Mouse (Mus musculus) mesoderm, embryonic 11.5 days (tissue): ENCODE data around the gene Ech1.
A peak's percentile ranks its signal among the peaks of the same experiment; 100 is the strongest.

Source experiments
- DNase-seq: peaks from one replicate; pipeline ENCODE4 v3.0.0-alpha.2; 2012; ENCODE audit warnings: low read depth, low spot score

Ech1 gene

GRCm38 (mm10) chr7:28802846-28803588, 22.0 kb upstream of the Ech1 start:
- no peak for DNase-seq

DNA sequence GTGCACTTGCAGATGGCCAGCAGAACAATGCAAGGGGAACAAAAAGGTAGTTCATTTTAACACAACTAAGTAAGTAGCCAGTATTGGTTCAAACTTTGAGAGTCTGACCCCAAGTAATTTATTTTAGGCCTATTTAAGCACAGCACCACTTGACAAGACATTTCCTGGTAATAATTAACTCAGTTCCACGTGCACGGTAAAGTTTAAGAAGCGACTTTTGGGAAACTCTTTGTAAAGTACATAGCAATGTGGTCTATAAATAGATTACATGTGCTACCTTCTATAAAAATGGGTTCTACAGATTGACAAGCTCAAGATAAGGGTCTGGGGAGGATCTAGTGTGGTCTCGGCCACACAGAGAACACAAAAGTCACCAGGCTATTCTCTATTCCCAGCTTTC, 21.3 kb upstream of the Ech1 start:
- DNase-seq, result no peak

GRCm38 (mm10) chr7:28806869-28807268, 18.1 kb upstream of the Ech1 start:
- DNase-seq, result no peak

- DNase-seq, result no peak
Measured at GRCm38 (mm10) chr7:28807641-28808220, 17.3 kb upstream of the Ech1 start.

DNA sequence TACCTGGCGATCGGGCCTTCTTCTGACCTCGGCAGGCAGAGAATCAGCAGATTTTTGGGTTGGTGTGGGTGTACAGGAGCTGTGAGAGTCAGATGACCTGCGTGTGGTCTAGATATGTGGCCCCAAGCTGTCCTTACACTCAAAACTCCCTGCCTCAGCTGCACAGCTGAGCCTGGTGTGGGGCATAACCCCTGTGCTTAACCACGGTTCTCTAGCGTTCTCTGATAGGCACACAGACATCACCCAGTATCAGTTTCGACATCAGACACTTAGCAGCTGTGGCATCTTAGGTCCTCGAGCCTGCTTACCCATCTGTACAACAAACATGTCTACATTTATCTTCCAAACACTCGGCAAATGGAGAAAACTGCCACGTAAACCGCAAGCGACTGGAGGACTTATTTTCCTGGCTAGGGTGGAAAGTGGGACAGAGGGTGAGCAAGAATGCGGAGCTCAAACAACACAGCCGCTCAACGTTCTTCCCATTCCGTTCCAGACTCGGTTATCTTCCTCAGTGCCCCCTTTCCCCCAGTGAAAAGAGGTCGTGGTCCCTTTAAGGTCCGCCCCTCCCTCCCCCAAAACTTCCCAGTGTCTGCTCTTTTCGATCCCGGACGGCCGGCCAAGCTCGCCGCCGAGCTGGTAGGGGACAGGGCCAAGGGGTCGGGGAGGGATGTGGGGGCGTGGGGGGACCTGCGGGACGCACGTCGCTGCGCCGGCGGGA, 16.6 kb upstream of the Ech1 start, which contains the start of gene Hnrnpl:
Gene Hnrnpl (plus strand): TSS at position 321 of the 721 bp plus-strand sequence.
- DNase-seq, result peak; percentile 73

DNA sequence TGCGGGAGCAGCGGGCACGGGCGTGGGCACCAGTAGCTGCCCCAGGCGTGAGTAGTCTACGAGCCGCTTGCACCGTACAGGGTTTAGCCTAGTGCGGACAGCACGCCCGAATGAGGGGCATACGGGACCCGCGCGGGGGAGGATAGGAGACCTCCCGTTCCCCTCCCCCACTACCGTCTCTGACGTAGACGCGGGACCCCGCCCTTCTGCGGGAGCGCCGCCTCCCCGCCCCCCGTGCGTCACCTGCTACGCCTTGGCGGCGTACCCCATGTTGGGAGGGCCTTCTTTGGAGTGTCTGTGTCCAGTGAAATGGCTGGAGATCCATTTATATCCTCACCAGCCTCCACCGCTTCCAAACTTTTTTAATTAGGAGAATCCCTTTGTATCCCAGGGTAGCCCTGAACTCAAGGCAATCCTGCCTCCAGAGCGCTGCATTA, 16.0 kb upstream of the Ech1 start:
- peak; percentile 95 for DNase-seq

- DNase-seq, result peak; percentile 57
Measured at GRCm38 (mm10) chr7:28809401-28810089, 15.5 kb upstream of the Ech1 start.

GRCm38 (mm10) chr7:28810107-28811066, 14.6 kb upstream of the Ech1 start:
- peak; percentile 99 for DNase-seq

DNA sequence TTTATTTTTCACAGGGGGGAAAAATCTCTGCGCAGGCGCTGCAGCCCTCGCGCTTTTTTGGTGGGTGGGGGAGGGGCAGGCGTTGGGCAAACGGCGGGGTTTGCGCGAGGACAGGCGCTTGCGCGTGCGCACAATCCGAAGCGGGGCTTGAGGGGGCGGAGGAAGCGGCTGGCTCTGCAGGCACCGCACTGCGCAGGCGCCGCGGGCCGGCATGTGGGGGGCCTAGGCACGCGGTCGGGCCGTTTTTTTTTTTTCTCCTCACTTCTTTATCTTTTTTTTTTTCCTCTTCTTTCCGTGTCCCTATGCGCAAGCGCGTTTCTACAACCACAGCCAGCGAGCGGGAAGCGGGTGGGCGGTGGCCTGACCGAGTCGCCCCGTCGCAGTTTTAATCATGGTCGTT, 13.8 kb upstream of the Ech1 start:
- peak; percentile 97 for DNase-seq

DNA sequence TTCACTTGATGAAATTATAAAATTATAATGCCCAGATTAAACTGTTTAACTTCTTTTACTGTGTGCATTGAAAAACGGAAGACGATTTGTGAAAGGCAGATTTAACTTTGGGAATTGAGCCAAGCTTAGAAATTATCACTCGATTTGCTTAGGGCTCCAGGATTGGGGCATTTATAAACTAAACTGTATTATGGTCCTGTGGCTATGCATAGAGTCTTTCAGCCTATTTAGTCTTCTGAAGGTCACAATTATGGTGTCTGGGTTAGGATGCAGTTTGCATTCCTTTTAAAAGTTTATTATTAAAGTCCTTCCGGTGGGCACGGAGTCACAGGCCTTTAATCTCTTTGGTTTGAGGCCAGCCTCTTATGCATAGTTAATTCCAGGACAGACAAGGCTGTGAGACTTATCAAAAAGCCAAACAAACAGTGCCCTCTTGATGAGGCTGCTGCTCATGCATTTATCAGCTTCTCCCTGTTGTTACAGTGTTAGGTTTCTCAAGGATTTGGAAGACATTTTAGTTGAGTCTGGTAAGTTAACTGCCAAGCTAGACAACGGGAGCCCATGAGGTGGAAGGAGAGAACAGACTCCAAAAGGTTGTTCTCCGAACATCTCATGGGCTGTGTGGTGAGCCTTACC, 13.3 kb upstream of the Ech1 start:
- no peak for DNase-seq

GRCm38 (mm10) chr7:28812436-28812835, 12.6 kb upstream of the Ech1 start:
- DNase-seq, result no peak

DNA sequence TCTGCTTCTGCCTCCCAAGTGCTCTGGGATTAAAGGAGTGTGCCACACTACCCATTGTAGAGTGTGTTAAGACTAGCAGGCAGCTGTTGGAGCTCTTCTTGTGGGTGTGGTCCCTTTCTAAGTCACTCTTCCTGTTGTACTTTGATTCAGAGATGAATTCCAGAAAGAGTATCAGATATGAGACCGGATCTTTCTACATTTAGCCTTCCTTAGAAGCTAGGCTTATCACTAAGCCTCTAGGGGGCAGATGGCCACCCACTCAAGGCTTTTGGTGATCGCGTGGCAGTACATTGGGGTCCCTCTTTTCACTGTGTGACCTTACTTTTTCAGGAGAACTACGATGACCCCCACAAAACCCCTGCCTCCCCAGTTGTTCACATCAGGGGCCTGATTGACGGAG, 12.1 kb upstream of the Ech1 start:
- DNase-seq, result no peak

DNA sequence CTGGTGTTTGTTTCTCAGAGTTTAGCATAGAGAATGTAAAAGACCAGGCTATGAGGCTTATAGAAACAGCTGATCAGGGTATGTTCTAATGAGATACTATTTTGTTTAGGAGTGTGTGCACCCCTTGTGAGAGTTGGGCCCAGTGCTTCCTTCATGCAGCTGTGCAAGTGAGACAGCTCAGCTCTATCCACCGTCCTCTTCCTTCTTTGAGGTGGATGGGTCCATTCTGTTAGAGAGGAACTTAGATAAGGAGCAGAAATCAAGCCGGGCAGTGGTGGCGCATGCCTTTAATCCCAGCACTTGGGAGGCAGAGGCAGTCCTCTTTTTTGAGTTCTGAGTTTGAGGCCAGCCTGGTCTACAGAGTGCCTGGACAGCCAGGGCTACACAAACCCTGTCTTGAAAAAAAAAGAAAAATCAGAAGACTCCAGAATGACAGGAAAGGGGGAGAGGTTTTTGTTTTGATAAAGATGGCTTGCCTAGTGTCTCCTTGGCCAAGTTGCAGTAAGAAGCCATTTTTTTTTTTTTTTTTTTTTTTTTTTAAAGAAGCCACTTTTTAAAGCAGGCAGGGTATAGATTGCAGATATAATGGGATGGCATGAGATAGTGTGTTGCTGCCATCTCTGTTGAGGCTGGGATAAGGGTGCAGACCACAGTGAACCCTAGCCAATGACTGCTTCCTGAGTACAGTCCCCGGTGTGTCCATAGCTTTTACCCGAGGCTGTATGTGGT, 10.5 kb upstream of the Ech1 start:
- DNase-seq, result no peak

- DNase-seq, result no peak
Measured at GRCm38 (mm10) chr7:28815230-28815629, 9.8 kb upstream of the Ech1 start.

GRCm38 (mm10) chr7:28816201-28816600, 8.8 kb upstream of the Ech1 start:
- no peak for DNase-seq

DNA sequence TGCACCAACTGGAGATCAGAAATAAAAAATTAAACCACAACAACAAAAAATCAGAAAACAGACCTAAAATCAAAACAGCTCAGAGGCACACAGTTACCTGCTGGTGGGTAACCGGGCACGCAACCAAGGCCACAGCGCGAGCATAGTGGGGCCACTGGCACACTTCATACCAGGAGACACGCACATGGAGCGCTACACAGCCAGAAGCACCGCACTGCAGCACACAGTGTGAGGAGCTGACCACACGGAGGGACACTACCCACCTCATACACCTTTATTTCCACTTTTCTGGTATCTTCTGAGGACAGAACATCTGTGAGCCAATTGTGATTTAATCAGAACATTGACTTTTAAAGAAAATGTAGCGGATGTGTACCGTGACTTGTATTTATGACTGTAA, 8.1 kb upstream of the Ech1 start:
- DNase-seq, result no peak

DNA sequence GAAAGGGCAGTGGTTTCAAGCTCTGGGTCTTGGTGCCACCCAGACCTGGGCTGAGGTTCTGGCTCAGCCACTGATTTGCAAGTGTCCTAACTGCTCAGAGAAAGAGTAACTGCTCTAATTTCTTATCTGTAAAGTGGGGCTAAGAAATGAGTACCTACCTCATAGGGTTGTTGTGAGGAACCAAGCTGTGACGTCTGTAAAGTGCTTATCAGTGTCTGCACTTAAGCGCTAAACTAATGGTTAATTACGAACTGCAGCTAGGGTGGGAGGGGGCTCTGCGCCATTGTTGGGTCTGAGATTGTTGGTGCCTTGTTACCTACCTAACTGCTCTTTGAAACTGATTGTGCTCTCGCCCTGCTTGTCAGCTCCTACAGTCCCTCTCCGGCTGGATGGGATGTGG, 7.5 kb upstream of the Ech1 start:
- DNase-seq, result no peak

DNA sequence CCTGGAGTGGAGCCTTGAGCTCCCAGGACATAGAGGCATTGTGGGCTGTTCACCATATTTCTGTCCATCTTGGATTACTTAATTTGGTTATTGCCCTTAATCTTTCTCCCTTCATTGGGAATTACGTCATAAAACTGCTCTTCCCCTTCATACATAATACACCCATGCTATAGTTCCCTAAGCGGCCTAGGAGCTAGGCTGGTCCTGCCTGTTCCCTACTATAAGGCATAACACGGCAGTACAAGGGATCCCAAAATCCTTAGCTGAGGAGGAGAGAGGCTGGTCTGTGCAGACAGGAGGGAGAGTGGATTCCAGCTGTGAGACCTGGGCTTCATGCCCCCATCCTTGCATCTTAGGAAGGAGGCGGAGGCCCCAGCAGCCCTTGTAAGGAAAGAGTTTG, 7.1 kb upstream of the Ech1 start:
- no peak for DNase-seq

DNA sequence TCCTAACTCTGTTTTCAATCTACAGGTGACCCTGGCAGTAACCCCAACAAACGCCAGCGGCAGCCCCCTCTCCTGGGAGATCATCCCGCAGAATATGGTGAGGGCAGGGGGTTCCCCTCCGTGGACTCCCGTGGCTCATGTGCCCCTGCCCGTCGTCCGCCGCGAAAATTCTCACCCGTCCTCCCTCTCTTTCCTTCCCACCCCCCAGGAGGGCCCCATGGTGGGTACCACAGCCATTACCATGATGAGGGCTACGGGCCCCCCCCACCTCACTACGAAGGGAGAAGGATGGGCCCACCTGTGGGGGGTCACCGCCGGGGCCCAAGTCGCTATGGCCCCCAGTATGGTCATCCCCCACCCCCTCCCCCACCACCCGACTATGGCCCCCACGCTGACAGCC, 6.6 kb upstream of the Ech1 start:
- DNase-seq, result no peak
